Mouse (Mus musculus): ENCODE results near the gene Ap1g1.

Ap1g1 gene

DNA sequence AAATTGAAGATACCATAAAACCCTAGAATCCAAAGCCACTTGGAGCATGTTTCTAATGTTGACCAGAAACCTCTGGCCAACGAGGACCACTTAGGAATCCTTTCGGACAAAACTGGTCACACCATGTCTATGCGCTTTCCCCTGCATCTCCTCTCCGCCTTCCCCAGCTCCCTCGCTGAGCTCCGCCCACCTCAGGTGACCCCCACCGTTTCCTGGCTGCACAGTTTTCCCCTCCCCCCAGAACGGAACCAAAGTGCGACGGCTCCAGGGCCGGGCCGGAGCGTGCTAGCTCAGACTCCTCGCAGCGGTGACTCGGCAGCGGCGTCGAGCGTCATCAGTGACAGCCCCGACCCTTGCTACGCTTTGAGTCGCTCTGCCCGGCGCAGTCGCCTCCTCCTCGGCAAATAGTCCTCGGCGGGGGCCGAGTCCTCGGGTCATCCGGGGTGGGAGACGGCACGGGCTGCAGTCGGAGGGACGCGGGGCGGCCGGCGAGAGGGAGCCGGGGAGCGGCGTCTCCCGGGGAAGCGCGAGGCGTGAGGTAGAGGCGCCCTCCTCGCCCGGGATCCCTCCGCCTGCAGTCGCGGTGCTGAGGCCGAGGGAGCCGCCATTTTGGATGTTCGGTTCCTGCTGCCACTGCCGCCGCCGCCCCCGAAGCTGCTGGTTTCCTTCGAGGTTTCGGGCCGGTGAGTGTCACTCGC lies at the start of gene Ap1g1:
Gene Ap1g1, plus strand, starts transcription at position 275 of the 698 bp plus-strand sequence.
- 1% methylated on average over 64 of the region's 64 CpGs for WGBS

- WGBS = 58% methylated on average over 3 of the region's 3 CpGs
Observed at GRCm38 (mm10) chr8:109731012-109731411, 47.3 kb upstream of the Ap1g1 start.

- 75% methylated on average over 3 of the region's 3 CpGs for WGBS
Observed at GRCm38 (mm10) chr8:109734018-109734417, 44.3 kb upstream of the Ap1g1 start.

- WGBS = 2% methylated on average over 8 of the region's 8 CpGs
Observed at GRCm38 (mm10) chr8:109736819-109737218, 41.5 kb upstream of the Ap1g1 start.

GRCm38 (mm10) chr8:109737237-109738048 lies 40.9 kb upstream of the Ap1g1 start, which contains the start of gene Atxn1l:
Gene Atxn1l (minus strand): TSS chr8:109737739.
- WGBS = 1% methylated on average over 58 of the region's 59 CpGs

GRCm38 (mm10) chr8:109738049-109738380 lies 40.3 kb upstream of the Ap1g1 start:
- 55% methylated on average over 1 of the region's 1 CpGs for WGBS

GRCm38 (mm10) chr8:109747468-109748199 lies 30.7 kb upstream of the Ap1g1 start:
- WGBS = 88% methylated on average over 12 of the region's 12 CpGs

DNA sequence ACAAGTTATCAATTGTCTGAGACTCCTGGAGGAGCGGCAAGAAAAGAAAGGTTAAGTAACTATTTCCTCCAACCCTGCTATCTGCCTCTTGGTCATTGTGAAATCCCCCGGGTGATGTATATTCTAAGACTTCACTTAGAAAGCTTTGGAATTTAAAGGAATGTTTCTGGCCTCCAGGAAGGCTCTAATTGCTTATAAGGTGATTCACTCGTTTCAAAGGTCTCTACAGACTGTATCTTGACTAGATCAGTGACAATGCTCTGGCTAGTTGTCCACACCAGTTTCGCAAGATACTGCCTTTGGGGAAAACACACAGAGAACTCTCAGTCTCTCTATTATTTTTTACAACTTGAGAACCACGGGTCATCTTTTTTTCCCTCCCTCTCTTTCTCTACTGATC lies 28.1 kb upstream of the Ap1g1 start:
- 60% methylated on average over 5 of the region's 5 CpGs for WGBS

DNA sequence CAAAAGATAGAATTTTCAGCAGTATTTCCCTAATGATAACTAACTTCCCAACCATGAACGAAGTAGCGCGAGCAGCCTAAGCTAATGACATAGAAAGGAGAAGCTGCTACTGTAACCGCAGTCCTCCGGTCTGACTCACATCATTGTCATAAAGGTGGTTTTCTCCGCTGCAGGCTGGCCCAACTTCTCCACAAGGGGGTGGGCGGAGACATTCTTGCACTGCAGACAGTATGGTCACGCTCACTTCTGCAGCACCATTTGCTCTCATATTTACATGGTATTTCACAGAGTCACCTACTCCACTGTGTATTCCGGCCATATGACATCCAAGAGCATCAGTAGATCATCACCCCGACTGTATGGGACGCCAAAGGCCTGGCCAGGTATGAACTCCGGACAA lies 27.7 kb upstream of the Ap1g1 start:
- 68% methylated on average over 12 of the region's 12 CpGs for WGBS

DNA sequence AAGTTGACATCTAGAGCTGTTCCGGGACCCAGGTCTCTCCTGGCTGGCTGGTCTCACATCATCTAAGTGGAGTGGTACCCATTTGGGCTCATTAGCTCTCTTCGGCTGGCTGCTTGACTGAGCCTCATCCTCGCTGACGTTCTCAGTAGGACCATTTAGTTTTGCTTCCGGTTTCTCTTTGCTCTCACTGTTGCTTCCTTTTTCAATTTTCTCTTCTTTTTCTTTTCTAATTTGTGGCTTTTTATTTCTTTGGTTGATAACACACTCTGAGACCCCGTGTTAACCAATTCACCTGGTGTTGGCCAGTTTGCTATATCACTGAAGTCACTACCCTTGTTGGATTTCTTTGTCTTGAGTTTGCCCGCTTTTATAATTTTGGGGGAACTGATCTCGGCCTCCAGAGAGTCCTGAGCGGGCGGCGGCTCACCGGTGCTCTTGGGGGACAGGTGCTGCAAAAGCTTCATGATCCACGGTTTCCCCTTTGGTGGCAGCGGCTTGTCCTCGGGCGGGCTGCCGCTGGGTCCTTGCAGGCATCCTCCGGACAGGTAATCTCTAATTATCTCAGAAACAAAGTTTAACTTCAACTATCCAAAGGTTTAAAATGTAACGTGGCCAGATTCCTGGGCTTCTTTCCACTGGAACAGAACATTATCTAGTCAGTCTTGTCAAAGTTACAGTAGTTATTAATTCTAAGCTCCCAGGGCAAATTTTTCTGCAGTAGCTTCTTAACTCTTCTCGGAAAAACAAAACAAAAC lies 26.4 kb upstream of the Ap1g1 start:
- 91% methylated on average over 20 of the region's 20 CpGs for WGBS

DNA sequence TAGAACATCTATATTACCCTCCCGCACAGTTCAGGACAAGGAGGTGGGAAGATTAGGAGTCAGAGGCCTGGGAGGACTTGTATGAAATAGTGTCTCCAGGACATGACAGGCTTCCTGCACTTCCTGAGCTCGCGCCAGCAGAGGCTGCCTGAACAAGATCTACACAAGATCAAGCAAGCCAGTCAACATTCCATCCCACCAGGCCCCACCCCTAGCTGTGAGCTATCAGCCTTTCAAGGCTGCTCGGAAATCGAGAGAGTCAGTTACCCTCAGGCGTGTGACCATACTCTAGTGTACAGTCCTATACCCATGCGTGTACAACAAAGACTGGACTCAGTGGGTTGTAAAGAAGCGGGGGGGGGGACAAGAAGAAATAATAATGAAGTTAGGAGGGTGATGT lies 23.7 kb upstream of the Ap1g1 start:
- WGBS = 91% methylated on average over 8 of the region's 8 CpGs

- WGBS = 85% methylated on average over 4 of the region's 4 CpGs
Observed at GRCm38 (mm10) chr8:109755554-109755953, 22.8 kb upstream of the Ap1g1 start.

GRCm38 (mm10) chr8:109756849-109757248 lies 21.5 kb upstream of the Ap1g1 start:
- 80% methylated on average over 3 of the region's 3 CpGs for WGBS

DNA sequence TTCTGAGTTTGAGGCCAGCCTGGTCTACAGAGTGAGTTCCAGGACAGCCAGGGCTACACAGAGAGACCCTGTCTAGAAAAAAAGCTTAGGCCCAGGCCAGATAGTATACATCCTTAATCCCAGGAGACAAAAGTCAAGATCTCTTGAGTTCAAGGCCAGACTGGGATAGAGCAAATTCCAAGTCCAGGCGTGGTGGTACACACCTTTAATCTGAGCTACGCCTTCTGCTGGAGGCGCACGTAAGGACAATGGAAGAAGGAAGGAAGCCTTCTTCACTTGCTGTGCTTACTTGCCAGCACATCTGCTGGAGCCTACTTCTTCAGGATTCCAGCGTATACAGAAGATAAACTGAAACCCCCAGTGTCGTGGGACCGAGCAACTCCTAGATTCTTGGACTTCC lies 18.9 kb upstream of the Ap1g1 start:
- 86% methylated on average over 7 of the region's 7 CpGs for WGBS

DNA sequence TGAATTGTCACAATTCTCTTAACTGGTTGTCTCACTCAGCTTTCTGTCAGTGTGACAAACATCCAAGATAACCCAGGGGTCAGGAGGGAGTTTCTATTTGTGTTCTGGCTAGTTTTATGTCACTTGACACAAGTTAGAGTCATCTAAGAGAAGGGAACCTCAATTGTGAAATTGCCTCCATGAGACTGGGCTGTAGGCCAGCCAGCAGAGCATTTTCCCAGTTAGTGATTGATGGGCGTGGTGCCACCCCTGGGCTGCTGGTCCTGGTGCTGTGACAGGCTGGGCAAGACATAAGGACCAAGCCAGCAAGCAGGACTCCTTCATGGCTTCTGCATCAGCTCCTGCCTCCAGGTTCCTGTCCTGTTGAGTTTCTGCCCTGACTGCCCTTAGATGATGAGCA lies 18.1 kb upstream of the Ap1g1 start:
- WGBS = 57% methylated on average over 1 of the region's 1 CpGs

DNA sequence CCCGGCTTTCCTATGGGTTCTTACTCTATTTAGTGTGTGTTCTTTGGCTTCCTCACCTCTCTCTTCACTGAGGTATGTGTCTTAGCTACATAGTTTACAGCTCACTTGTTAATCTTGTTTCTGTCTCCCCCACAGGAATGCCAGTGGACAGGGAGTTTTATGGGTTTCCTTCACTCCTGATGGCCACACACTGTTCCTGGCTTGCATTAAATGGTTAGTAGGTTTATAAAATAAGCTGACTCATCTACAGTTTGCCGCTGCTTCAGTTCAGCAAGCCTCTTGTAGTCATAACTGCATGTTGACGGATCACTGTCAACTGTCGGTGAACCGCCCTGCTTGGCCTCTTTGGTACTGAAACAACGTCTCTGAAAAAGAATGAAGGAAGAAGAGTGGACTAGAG lies 14.3 kb upstream of the Ap1g1 start:
- WGBS = 90% methylated on average over 6 of the region's 6 CpGs

- WGBS = 74% methylated on average over 7 of the region's 7 CpGs
Observed at GRCm38 (mm10) chr8:109766081-109766480, 12.3 kb upstream of the Ap1g1 start.

GRCm38 (mm10) chr8:109773154-109773553 lies 5.2 kb upstream of the Ap1g1 start:
- WGBS = 46% methylated on average over 3 of the region's 3 CpGs

DNA sequence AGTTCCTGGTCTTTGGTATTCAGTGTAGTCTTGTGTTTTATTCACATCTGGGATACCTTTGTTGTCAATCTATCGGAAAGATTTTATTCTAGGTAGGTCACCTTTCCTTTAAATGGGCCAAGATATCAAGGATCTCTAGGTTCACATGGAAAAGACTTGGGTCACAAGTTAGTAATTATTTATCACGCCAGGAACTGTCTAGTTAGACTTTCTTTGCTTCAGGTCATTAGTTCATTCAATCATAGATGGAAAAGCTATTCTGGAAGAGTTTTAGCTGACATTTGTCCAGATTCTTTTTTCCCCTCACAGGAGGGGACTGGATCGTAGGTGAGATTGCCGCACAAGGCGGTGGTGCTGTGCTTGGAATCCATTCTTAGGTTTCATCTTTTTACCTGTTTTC lies 503 bp upstream of the Ap1g1 start:
- 26% methylated on average over 5 of the region's 5 CpGs for WGBS

GRCm38 (mm10) chr8:109778993-109779421 lies 653 bp downstream of the Ap1g1 start:
- 0% methylated on average over 32 of the region's 32 CpGs for WGBS

DNA sequence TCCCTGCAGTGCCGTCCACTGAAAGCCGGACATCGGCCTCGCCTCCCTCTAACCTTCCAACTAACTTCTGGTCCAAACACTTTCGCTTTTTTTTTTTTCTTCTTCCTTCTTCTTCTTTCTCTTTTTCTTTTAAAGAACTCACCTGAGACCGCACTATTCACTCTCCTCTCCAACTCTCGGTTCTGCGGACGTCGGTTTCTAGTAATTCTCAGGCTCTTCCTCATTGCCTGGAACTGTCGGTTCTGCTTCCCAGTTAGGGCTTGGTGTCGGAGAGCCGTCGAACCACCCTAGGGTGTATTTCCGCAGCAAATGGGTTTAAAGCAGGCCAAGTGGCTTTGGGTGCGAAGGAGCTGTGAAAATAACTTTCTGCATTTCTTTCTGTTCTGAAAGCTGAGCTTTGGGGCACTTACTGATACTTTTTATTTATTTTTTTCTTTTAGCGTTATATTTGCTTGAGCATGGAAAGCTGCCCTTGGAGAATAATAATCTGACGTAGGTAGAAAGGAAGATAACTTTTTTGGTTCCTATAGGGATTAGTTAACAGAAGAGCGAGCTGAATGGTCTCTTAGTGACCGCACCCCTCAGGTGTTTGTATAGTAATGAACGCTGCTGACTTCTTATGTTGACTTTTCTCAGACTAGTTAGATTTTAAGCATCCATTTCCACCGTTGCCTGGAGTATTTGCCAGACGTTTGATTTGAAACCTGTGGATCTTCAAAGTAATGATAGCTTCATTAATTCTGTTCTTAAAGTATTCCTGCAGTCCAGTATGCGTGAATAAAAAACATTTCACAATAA lies 1.3 kb downstream of the Ap1g1 start:
- WGBS = 14% methylated on average over 24 of the region's 24 CpGs
